Mouse (Mus musculus) urinary bladder, postnatal 36 days (tissue): Measurements from ENCODE around the gene Gm13089.
"Not testable (repeated sequence)": the region's sequence is repeated elsewhere in the genome, so short reads cannot be mapped to it uniquely, and the experiment has no call there.

Experiments used
- DNase-seq, 2 experiments: peaks; one replicate each; pipeline ENCODE4 v3.0.0; 2022; ENCODE audit warnings: low spot score in 2 of 2, mixed read lengths in 1 of 2

Gene Gm13089

DNA sequence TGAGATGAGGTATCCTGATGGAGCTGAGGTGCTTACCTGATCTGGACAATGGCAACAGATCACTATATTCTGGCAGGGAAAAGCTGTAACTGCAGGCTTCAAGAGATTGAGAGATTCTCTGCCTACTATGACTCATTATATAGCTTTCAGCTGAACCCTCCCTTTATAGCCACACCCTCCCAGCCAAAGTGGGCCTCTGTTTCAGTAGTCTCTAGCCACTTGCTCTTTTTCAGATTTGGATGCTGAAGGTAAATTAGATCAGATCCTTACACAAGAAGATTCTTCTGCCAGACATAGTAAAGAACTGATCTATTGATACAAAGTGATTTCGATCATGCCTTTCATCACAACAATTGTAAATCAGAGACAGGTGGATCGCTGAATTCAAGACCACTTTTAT is at the start of gene Gm13089:
Gene Gm13089 (minus strand): TSS at position 101 of the 400 bp plus-strand sequence.
- DNase-seq = no peak

DNA sequence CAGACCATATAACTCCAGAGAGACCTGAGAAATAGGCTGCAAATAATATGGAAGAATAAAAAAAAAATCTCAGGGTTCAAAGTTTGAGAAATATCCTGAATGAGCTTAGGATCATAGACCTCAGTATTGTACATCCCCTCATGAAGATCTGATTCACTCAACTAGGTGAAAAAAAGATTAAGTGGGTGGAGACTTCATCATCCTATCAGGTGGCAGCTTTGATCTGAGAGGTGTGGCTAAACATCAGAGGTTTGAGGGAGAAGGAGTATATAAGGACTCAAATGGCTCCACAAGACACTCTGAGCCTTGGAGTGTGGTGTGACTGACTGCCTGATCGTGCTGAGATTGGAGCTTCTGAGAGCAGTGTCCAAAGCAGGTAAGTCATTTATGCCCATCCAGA is 16.6 kb upstream of the Gm13089 start, which contains the start of gene Gm13078:
Gene Gm13078 (plus strand): TSS at position 301 of the 400 bp plus-strand sequence.
- DNase-seq = no peak

DNA sequence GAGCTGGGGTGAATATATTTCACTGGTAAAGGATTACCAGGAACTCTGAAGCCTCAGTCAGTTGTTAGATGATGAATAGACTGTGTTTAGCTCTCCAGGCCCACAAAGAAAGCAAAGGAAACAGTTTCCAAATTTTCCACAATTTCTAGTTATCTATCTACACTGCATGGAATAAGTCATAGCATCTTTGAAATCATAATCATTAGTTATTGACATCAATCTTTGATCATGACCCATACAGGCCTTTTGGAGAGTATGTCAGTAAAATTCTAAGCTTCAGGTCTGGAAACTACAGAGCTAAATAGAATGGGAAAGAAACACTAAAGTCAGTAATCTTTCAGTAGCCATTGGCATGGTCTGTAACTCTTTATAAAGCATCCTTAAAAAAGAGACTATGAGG is 45.4 kb downstream of the Gm13089 start, which contains the start of gene Gm13088:
Gene Gm13088 (minus strand): TSS at position 101 of the 400 bp plus-strand sequence.
- DNase-seq = not testable (repeated sequence)
